Mouse (Mus musculus) CH12.LX (cell line): ENCODE measurements around the gene Fbxo42.

ENCODE experiments used
- BHLHE40 ChIP-seq: IDR thresholded peaks from 2 replicates; pipeline ENCODE4 v1.6.1; 2011; ENCODE audit warnings: mild to moderate bottlenecking, low read depth, low read length, improper control_type of control experiment
- CHD1 ChIP-seq: IDR thresholded peaks from 2 replicates; pipeline ENCODE4 v1.6.1; 2012; ENCODE audit warnings: low read depth, low read length, improper control_type of control experiment, inconsistent platforms
- CHD2 ChIP-seq: IDR thresholded peaks from 2 replicates; pipeline ENCODE4 v1.6.1; 2011; ENCODE audit warnings: low read length, improper control_type of control experiment
- CTCF ChIP-seq, 2 experiments: IDR thresholded peaks in 1 of 2; conservative IDR thresholded peaks in 1 of 2; 2 replicates each; pipeline ENCODE4 v1.5.1; 2011 to 2012; ENCODE audit warnings: low read depth in 2 of 2, low read length in 2 of 2, improper control_type of control experiment in 1 of 2, inconsistent platforms in 1 of 2, mild to moderate bottlenecking in 1 of 2, moderate library complexity in 1 of 2
- ETS1 ChIP-seq: conservative IDR thresholded peaks from 2 replicates; pipeline ENCODE4 v1.6.1; 2012; ENCODE audit warnings: low read depth, mild to moderate bottlenecking, inconsistent platforms, low read length, improper control_type of control experiment, moderate library complexity
- GABPA ChIP-seq: IDR thresholded peaks from 2 replicates; pipeline ENCODE4 v1.6.1; 2012; ENCODE audit warnings: low read depth, low read length, improper control_type of control experiment, inconsistent platforms; ENCODE audit not compliant: insufficient replicate concordance
- IRF4 ChIP-seq: IDR thresholded peaks from 2 replicates; pipeline ENCODE4 v1.6.1; 2014; ENCODE audit warnings: low read depth, mild to moderate bottlenecking, inconsistent platforms, low read length, improper control_type of control experiment
- KAT2A ChIP-seq: IDR thresholded peaks from 2 replicates; pipeline ENCODE4 v1.6.1; 2012; ENCODE audit warnings: low read length, improper control_type of control experiment, inconsistent platforms; ENCODE audit not compliant: insufficient replicate concordance
- MAFK ChIP-seq: IDR thresholded peaks from 2 replicates; pipeline ENCODE4 v1.6.1; 2011; ENCODE audit warnings: low read length, improper control_type of control experiment; ENCODE audit not compliant: insufficient replicate concordance
- POLR2A ChIP-seq: IDR thresholded peaks from 2 replicates; pipeline ENCODE4 v1.6.1; 2011; ENCODE audit warnings: low read depth, mild to moderate bottlenecking, improper control_type of control experiment, low read length
- SMC3 ChIP-seq: IDR thresholded peaks from 2 replicates; pipeline ENCODE4 v1.6.1; 2011; ENCODE audit warnings: low read depth, low read length, improper control_type of control experiment
- USF1 ChIP-seq: IDR thresholded peaks from 2 replicates; pipeline ENCODE4 v1.6.1; 2014; ENCODE audit warnings: low read depth, mild to moderate bottlenecking, inconsistent platforms, low read length, improper control_type of control experiment
- USF2 ChIP-seq: conservative IDR thresholded peaks from 2 replicates; pipeline ENCODE4 v1.6.1; 2011; ENCODE audit warnings: low read depth, low read length, improper control_type of control experiment

DNA sequence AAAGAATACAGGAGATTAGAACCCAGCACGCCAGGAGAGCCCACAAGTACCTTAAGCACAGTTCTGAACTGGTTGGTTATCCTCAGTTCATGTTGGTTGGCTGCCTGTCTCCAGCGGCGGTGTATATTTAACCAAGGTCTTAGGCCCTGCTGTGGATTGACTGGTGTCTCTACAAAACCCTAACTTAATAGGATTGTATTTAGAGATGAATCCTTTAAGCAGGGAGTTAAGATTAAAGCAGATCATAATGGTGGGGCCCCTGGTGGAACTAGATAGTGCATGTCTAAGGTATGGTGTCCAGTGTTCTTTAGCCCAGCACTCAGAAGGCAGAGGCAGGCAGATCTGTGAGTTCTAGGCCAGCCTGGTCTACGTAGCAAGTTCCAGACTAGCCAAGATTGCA lies 63.9 kb downstream of the Fbxo42 start:
- TF ChIP-seq CHD2: no peak
- no peak for TF ChIP-seq CTCF (conservative IDR thresholded peaks at IDR 0.05 in 1 of 2, IDR thresholded peaks at IDR 0.05 in 1 of 2; ENCODE audit: low read depth in 2 of 2, low read length in 2 of 2)
- TF ChIP-seq POLR2A: no peak
- TF ChIP-seq USF1: no peak
- no peak for TF ChIP-seq ETS1
- no peak for TF ChIP-seq CHD1
- no peak for TF ChIP-seq GABPA
- no peak for TF ChIP-seq MAFK
- TF ChIP-seq KAT2A: no peak
- no peak for TF ChIP-seq SMC3
- TF ChIP-seq IRF4: no peak
- TF ChIP-seq USF2: no peak
- no peak for TF ChIP-seq BHLHE40
